Mouse (Mus musculus) heart, postnatal 4 days (tissue): ENCODE data around the gene Dio3. TPM values are rescaled to one million over a fixed set of nuclear protein-coding genes. Genes with fewer than 3 reads are reported as not detected.

Source experiments
- DNase-seq: peaks from one replicate; pipeline ENCODE4 v3.0.0; 2021
- total RNA-seq, 2 experiments: library from RNA; stranded (reverse); gene quantifications; 2 replicates each; pipeline ENCODE4 v1.2.3; 2021

The Dio3 gene
- total RNA-seq, result not detected

DNA sequence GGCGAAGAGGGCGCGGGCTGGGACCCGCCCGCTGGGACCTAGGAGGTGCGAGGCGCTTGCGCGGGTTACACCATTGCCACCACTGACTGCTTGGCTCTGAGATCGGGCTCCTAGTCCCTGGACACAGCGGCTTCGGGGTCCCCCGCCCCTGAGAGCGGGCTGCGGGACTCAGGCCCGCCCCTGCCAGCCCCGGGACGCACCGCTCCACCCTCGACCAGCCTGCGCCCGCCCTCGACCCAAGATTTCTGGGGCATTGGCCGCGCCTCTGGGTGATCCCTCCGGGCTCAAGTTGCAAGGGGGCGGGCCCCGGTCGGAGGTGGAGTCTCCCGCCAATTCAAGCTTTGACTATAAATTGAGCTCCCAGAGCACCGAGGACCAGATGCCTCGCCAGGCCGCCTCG, at the start of gene Dio3:
Gene Dio3 (plus strand): TSS at position 216 of the 400 bp plus-strand sequence.
- peak; percentile 12 for DNase-seq

GRCm38 (mm10) chr12:110230296-110230695, 48.6 kb upstream of the Dio3 start:
- DNase-seq, result no peak

DNA sequence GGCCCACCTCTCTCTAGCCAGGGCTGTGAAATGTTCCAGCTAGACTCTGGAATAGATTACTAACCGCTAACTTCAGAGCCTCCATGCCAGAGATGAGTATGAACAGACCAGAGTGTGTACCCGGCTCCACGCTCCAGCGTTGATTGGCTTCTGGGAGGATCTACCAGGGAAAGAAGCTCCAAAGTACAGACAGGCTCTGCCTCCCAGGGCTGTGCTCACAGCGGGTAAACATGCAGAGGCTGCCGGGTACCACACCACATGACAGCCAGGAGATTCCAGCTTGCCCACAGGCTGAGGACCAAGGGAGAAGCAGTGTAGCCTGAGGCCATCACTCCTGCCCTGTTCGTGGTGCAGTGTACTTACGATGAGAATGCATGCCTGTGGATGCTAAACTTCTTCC, 48.1 kb upstream of the Dio3 start:
- no peak for DNase-seq

GRCm38 (mm10) chr12:110231709-110232600, 46.9 kb upstream of the Dio3 start:
- DNase-seq, result no peak

GRCm38 (mm10) chr12:110235908-110236307, 43.0 kb upstream of the Dio3 start:
- DNase-seq, result no peak

DNA sequence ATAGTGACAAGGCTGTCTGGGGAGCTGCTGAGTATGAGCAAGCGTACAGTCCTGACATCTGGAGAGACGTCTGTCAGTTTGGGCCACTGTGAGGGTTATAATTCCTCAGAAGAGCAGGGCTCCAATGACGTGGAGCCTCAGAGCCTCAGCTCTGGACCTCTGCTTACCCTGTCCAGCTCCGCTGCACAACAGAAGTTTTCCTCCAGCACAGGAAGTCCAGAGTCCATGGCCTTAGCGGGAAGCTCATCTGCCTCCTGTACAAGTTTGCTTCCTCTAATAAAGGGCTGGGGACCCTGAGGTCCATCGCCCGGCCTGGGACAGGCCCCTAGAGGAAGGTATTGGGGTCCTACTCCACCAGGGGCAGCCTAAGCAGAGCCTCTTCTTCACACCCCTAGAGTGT, 41.8 kb upstream of the Dio3 start:
- no peak for DNase-seq

DNA sequence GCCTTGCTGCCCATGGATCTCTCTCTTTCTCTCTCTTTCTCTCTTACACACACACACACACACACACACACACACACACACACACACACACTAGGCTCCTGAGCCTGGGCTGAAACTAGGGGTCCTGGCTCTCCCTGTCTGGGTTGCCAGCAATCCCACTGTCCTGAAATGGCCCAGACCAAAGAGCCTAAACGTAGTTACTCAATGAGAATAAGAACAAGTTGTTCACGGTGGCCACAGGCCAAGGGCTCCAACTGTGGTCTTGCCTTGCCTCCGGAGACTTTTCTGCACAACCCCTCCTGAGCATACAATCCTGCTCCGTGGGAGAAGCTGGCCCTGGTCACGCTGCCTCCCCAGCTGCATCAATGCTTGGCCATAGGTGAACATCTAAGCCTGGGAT, 39.5 kb upstream of the Dio3 start:
- no peak for DNase-seq

DNA sequence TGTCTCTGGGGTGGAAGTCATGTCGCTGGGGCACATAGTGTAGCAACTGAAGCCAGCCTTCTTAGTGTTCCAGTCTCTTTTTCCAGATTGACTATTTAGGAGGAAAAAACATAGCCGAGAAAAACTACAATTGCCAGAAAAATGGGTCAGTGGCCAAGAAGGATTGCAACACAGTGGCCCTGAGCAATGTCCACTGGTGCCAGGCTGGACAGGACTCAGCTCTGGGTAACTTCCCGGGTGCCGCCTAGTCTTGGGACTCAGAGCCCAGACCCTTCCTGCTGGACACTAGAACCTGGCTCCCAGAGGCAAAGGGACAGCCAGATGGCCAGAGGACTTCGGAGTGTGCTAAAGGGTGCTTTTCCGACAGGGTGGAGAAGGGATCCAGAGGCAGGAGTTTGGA, 34.3 kb upstream of the Dio3 start:
- DNase-seq, result no peak

DNA sequence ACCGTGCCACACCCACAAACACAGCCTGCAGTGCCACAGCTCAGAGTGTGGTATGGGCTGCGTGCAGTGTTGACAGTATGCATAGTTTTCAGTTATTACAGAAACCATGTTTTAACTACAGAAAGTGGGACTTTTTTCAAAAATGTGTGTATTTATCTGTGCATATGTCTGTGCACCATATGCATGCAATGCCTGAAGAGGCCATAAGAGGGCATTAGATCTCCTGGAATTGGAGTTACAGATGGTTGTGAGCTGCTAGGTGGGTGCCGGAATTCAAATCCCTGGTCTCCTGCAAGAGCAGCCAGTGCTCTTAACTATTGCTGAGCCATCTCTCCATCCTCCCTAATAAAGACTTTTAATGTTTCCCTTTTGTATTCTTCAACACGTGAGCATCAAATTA, 33.4 kb upstream of the Dio3 start:
- no peak for DNase-seq

DNA sequence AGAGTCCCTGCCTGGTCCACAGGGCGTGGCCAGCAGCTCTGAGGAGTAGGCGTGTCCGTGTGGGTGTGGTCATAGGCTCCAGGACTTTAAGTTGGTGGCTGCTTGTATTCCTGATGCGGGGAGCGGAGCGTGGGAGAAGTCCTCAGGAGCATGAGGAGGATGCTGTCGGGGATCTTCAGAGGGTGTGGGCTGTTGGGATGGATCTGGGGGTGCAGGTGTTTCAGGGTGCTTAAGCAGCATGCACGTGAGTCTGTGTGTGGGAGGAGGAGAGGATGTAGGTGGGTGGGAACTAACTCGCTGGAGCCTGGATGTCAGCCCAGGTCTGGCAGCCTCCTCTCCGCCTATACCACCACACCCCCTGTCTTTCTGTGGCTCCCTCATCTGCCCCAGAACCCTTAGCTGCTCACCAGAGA, 26.7 kb upstream of the Dio3 start:
- no peak for DNase-seq

DNA sequence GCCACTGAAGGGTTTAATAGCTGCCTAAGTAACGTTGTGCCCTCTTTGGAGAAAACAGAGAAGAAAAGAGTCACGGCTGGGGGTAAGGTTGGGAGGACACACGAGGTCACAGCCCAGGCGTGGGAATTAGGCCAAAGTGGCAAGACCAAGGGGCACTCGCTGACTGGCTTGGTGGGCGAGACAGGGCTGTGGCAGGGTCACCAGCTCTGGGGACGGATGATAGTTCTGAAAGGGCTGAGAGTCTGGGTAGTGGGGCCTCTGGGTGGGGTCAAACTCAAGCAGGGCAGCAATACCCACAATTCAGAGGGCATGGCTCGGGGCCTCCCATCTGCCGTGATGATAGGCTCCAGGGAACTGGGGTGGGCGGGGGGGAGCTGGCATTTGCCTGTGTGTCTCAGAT, 23.1 kb upstream of the Dio3 start:
- no peak for DNase-seq

DNA sequence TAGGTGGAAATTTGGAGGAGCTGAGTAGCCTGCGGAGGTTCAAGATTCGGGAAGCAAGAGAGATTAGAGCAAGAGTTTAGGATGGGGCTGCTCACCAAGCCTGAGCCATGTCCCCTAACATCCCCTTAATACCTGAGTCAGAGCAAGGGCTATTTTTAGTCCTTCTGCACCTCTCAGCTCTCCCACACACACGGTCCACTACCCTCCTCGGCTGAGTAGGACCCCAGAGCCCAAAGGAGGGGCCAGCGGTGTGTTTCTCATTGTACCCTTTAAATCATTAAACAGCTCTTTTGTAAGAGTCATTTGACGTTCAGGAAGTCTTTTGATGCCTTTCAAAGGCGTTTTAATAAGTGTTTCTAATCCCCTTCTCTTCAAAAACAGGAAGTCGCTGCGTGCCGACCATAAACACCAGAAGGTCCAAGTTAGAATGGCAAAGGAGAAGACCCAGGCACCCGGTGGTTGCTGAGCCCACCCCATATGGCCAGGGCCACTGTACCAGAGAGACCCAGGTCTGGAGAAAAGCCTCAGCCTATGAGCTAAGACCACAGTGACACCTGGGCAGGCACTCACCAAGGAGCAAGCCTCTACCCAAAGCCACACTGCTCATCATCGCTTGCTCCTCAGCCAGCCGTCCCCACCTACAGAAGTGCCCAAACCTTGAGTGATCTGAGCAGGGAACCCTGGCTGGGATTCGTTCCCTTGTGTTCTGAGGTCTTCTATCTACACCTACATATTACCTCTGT, 22.2 kb upstream of the Dio3 start:
- no peak for DNase-seq

DNA sequence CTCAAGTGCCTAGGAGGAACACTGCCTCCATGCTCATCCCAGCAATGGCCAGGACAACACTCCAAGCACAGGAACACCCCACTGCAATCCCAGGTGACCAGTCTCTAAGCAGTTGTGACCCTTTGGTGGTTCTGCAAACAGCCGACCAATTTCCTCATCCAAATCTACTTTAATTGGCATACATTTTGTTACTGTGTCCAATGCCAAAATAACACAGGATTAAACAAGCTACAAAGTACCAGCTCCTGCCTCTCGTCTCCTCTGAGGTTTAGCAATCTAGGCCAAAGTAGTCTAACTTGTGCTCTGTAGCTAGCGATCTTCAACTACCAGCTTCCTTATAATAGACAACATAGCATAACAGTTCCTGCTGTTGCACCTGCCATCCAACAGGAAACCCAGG, 10.6 kb upstream of the Dio3 start:
- no peak for DNase-seq

DNA sequence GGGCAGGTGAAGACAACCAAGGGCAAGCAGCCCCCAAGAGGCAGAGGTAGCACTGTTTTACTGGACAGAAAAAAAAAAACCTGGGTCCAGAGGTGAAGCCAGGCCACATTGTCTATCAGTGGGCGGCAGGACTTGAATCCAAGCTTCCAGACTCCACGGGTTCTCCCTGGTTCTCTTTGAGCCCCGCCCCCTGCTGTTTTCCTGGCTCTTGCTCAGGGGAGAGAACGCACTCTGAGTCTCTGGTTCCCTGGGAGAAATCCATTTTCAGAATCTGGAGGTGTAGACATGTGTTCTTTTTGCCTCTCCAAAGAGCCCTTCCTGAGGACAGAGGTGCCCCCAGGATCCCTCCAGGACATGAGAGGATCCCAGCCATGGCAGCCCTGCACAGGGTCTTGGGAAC, 9.2 kb upstream of the Dio3 start:
- DNase-seq, result no peak

DNA sequence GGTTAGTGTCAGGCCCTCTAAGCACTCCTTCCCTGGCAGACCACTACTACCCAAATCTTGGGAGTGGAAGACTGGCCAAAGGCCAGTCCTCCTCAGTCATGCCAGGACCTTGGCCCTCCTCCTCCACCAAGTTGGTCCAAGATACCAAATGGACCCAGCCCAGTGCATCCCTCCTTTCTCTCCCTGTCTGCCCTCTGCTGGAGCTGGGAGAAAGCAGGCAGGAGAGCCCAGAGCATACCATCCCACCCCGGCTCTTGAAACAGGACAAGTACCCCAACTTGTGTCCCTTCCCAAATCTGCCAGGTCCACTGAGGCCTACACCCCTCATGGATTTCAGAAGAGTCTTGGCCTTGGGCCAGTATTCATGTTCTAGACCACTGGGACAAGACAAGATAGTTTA, 2.8 kb upstream of the Dio3 start:
- DNase-seq, result no peak

- no peak for DNase-seq
Observed at GRCm38 (mm10) chr12:110277259-110277964, 1.5 kb upstream of the Dio3 start.

DNA sequence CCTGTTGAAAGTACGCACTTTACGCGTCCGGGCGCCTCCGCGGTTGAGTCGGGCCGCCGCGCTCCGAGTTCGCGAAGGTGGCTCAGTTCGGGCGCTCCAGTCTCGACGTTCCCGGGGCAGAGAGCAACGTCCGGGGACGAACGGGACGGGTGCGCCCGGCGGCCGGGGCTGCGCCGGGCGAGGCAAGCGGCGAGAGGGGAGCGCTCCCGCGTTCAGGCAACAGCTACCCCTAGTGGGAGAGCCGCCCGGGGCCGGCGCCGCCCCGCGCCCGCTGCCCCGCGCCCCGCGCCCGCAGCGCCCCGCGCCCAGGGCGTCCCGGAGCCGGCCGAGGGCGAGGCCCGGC, 932 bp upstream of the Dio3 start:
- peak; percentile 25 for DNase-seq

- DNase-seq, result no peak
Observed at GRCm38 (mm10) chr12:110280373-110280772, 1.5 kb downstream of the Dio3 start.

DNA sequence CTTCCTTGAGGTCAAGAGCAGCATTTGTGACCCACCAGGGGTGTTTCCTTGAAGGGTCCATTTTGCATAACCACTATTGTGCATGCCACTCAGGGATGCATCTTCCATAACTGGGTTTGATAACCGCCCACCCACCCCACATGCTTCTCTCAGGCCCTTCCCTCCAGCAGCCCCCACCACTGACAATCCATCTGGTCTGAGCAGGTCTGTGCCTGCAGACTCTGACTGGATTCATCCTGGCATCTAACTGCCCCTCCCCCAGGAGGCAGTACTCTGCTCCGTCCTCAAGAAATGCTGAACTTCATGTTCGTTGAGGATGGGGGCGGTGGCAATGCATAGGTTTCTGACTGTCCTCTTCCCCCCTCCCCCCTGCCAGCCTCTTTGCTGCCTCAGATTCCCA, 4.9 kb downstream of the Dio3 start:
- no peak for DNase-seq

DNA sequence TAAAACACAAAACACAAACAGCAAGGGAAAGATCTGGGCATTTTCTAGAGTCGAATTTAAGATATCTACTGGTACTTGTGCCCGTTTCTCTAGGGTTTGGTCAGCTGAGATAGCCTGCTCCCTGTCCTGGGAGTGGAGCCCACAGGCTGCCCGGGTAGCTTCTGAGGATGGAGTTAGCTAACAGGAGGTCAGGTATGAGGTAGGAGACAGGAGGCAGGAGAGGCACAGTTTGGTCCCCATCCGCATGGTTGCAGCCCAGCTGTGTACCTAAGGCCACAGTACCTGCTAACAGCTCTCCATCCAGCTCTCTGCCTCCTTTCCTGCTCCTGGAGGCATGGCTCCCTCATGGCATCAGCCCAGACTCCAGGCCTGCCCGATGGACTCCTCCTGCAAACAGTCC, 13.9 kb downstream of the Dio3 start:
- no peak for DNase-seq

DNA sequence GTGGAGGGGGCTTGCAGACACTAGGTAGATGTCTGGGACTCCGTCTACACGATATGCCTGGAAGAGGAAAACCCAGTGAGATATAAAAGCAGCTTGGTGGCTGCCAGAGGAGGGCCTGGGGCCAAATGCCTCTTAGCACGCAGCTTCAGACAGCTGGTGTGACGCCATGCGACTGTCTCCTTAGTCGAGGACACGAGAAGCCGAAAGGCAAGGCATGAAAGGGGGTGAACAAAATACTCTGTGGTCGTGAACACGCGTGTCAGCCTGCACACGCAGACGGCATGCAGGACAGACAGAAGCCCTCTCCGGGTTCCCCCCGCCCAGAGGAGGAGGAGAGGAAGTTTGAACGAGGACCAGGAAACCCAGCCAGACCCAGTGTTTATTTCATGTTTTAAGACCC, 16.0 kb downstream of the Dio3 start:
- no peak for DNase-seq

DNA sequence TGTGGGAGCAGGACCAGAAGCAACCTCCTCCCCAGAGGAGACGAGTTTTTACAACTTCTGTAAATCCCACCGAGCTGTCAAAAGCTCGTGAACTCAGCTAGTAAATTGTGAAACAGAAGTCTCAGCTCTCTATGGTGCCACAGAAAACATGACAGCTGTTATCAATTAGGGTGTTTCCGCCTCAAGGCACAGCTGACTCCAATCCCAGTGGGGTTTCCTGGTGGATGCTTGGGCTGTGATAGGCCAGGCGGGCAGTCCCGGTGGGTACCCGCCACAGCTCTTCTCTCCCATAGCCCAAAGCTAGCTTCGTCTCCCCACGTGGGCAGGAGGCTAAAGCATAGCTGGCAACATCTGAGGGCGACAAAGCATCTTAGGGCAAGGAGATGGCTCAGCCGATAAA, 19.8 kb downstream of the Dio3 start:
- DNase-seq, result no peak

GRCm38 (mm10) chr12:110319696-110320095, 40.8 kb downstream of the Dio3 start:
- no peak for DNase-seq
